Mouse (Mus musculus) limb, embryonic 11.5 days (tissue): Measurements from ENCODE around the gene Gramd1c. TPM values are rescaled to one million over a fixed set of nuclear protein-coding genes. Genes with fewer than 3 reads are reported as not detected.

Source experiments
- ATAC-seq: fragments of 200-750 bp; cut with Nextera tagmentation; 2 replicates; pipeline ENCODE4 v1.8.0; 2017; ENCODE audit warnings: low read depth; ENCODE audit not compliant: insufficient number of reproducible peaks, low FRiP score, low TSS enrichment
- DNase-seq: peaks from one replicate; pipeline ENCODE4 v3.0.0-alpha.2; 2015; ENCODE audit warnings: low spot score
- H3K27ac ChIP-seq: fragments of 300-500 bp; sonication (generic); replicated peaks from 2 replicates; pipeline ENCODE4 v1.5.1; 2014; ENCODE audit warnings: low read depth, mild to moderate bottlenecking, low read length
- H3K27me3 ChIP-seq: fragments of 300-500 bp; sonication (generic); 2 replicates; pipeline ENCODE4 v1.6.1; 2014; ENCODE audit warnings: mild to moderate bottlenecking, low read length, mixed read lengths; ENCODE audit not compliant: control insufficient read depth, insufficient read depth
- H3K36me3 ChIP-seq: fragments of 300-500 bp; sonication (generic); 2 replicates; pipeline ENCODE4 v1.6.1; 2014; ENCODE audit warnings: mild to moderate bottlenecking, low read length, moderate library complexity, mixed read lengths; ENCODE audit not compliant: control insufficient read depth, insufficient read depth
- H3K4me1 ChIP-seq: fragments of 300-500 bp; sonication (generic); 2 replicates; pipeline ENCODE4 v1.6.1; 2014; ENCODE audit warnings: low read length, mixed read lengths; ENCODE audit not compliant: control insufficient read depth, insufficient read depth
- H3K4me2 ChIP-seq: fragments of 300-500 bp; sonication (generic); 2 replicates; pipeline ENCODE4 v1.6.1; 2014; ENCODE audit warnings: low read depth, mild to moderate bottlenecking, moderate library complexity; ENCODE audit not compliant: severe bottlenecking
- H3K4me3 ChIP-seq: fragments of 300-500 bp; sonication (generic); 2 replicates; pipeline ENCODE4 v1.5.1; 2014; ENCODE audit warnings: low read depth, low read length
- H3K9ac ChIP-seq: fragments of 300-500 bp; sonication (generic); 2 replicates; pipeline ENCODE4 v1.6.1; 2014; ENCODE audit warnings: mild to moderate bottlenecking, low read length
- H3K9me3 ChIP-seq: fragments of 300-500 bp; sonication (generic); 2 replicates; pipeline ENCODE4 v1.6.1; 2016; ENCODE audit warnings: low read length; ENCODE audit not compliant: control insufficient read depth
- WGBS: fragments of 180-500 bp; shearing (Covaris S2); extraction: QIAGEN DNeasy Blood & Tissue Kit; methylation state at CpG from one replicate; pipeline ENCODE4 v1.1.7; 2014; 5-methylcytosine and 5-hydroxymethylcytosine counted together
- polyA plus RNA-seq: library from polyadenylated mRNA; unstranded; fragments of >200 nt; fragmentation: Nextera tagmentation; extraction: Ambion mirVana; gene quantifications from 2 replicates; pipeline ENCODE4 v1.2.1, GENCODE M21; 2014

Gene Gramd1c
- polyA plus RNA-seq, 1 experiment from 2014 or later: 4.3 TPM

DNA sequence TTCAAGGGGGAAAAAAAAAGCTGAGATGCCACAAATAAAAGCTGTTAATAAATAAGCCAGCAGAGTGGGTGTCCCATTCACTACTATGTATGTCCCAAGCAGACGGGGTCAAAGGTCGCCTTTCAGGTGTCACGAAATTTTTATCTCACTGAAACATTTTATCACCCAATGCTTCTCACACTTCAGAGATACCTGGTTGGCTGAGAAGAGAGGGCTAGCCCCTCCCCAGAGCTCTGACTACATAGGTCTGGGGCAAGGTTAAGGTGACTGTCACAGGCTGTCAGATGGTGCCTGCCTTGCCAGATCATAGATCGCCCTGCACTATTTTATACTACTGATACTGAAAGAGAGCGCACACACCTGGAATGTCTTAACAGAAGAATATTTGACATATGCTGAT lies 29.8 kb downstream of the Gramd1c start:
- Histone ChIP-seq H3K9ac (no peak overlapping the region), H3K4me3 (no peak overlapping the region), H3K4me1 (no peaks in the 10 kb centered on the region), H3K27me3 (no peaks in the 10 kb centered on the region), H3K9me3 (no peaks in the 10 kb centered on the region), H3K36me3 (no peaks in the 10 kb centered on the region), H3K4me2 (no peak overlapping the region), H3K27ac (no peak overlapping the region)
- ATAC-seq (no peak), DNase-seq (no peak)
- 84% methylated on average over 5 of the region's 5 CpGs for WGBS

DNA sequence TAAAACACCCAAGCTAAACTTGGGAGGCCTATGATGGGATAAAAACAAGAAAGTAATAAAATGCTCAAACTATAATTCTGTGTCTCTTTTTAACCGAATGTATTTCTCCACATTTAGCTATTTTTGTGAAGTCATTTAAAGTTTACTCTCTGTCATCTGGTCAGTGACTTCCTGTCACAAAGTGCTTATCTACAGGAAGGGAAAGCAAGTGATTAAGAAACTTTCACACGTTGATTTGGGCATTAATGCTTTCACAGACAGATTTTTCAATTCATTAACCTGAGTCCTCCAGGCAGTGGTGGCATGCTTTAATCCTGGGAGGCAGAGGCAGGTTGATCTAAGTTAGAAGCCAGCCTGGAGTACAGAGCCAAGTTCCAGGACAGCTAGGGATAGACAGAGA lies 33.9 kb downstream of the Gramd1c start:
- Histone ChIP-seq H3K27ac (no peak overlapping the region), H3K9me3 (no peaks in the 10 kb centered on the region), H3K36me3 (no peaks in the 10 kb centered on the region), H3K4me3 (no peak overlapping the region), H3K4me1 (0 out of 2 replicates have a peak, but pooled peaks cover 3% of the 10 kb centered on the region), H3K9ac (no peak overlapping the region), H3K27me3 (no peaks in the 10 kb centered on the region), H3K4me2 (no peak overlapping the region)
- WGBS: 68% methylated on average over 2 of the region's 2 CpGs
- DNase-seq (no peak), ATAC-seq (no peak)

DNA sequence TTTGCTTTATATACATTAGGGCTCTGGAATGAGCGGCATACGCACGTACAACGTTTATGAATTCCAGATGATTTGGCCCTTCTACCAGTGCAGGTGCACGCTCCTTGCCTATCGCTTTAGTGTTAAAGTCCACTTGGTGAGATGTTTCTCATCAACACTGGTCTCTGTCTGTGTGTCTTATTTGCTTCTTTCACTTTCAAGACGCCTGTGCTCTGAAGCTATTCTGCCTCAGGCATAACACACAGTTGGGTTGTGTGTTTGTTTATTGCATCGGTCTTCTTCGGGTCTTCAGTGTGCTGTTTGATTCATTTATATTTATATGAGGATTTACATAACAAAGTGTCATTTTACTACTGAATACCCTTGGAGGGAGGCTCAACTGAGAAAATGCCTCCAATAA lies 36.3 kb downstream of the Gramd1c start:
- H3K4me1 ChIP-seq: 0 out of 2 replicates have a peak, but pooled peaks cover 3% of the 10 kb centered on the region
- H3K36me3 ChIP-seq: no peaks in the 10 kb centered on the region
- no peak overlapping the region for H3K9ac ChIP-seq
- DNase-seq: no peak
- no peaks in the 10 kb centered on the region for H3K9me3 ChIP-seq
- 66% methylated on average over 9 of the region's 9 CpGs for WGBS
- no peak overlapping the region for H3K4me3 ChIP-seq
- ATAC-seq: no peak
- no peaks in the 10 kb centered on the region for H3K27me3 ChIP-seq
- no peak overlapping the region for H3K27ac ChIP-seq
- H3K4me2 ChIP-seq: no peak overlapping the region

DNA sequence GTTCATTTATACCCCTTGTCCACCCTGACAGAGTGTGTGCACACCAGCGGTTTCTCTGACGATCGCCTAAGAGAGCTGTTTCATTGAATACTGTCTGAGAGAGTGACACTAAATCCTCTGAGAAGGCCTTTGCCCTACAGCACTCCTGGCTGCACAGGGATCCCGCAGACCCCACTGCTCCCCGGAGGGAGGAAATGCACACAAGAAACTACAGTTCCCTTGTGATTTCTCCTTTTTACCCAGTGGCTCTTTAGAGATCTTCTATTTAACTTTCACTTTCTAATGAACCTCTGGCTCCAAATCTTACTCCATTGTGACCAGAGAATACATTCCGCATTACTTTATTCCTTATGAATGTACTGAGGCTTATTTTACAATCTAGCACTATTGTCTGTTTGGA lies 36.9 kb downstream of the Gramd1c start:
- WGBS: 74% methylated on average over 6 of the region's 6 CpGs
- no peak for DNase-seq

DNA sequence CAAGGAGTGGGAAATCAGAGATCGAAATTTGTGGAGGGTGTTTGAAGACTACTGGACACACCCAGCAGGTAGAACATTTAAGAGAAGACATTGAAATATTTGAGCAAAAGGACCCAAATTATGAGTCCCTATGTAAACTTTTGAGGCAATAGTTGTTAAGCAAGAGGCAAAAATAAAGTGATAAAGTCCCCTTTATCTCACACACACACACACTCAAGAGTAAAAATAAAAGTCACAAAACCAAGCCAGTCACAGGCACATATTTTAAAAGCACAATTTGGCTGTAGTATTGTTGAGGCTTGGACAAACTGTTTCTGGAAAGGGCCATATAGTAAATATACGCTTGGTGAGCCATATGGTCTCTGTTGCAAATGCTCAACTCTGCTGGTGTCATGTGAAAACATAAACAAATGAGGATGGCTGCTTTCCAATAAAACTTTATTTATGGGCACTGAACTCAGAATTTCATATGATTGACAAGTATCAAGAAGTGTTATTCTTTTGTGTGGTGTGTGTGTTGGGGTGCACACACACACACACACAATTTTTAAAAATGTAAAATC lies 44.1 kb downstream of the Gramd1c start:
- H3K36me3 ChIP-seq: no peaks in the 10 kb centered on the region
- no peaks in the 10 kb centered on the region for H3K9me3 ChIP-seq
- DNase-seq (no peak), ATAC-seq (no peak)
- no peak overlapping the region for H3K27ac ChIP-seq
- H3K4me3 ChIP-seq: no peak overlapping the region
- 82% methylated on average over 2 of the region's 2 CpGs for WGBS
- no peaks in the 10 kb centered on the region for H3K4me1 ChIP-seq
- H3K27me3 ChIP-seq: no peaks in the 10 kb centered on the region
- H3K9ac ChIP-seq: no peak overlapping the region
- no peak overlapping the region for H3K4me2 ChIP-seq

More for the DNA sequence above, 36.9 kb downstream of the Gramd1c start:
- Histone ChIP-seq H3K27ac (no peak overlapping the region), H3K9me3 (no peaks in the 10 kb centered on the region), H3K4me2 (no peak overlapping the region), H3K4me1 (0 out of 2 replicates have a peak, but pooled peaks cover 3% of the 10 kb centered on the region), H3K4me3 (no peak overlapping the region), H3K9ac (no peak overlapping the region), H3K27me3 (no peaks in the 10 kb centered on the region), H3K36me3 (no peaks in the 10 kb centered on the region)
- ATAC-seq: no peak

DNA sequence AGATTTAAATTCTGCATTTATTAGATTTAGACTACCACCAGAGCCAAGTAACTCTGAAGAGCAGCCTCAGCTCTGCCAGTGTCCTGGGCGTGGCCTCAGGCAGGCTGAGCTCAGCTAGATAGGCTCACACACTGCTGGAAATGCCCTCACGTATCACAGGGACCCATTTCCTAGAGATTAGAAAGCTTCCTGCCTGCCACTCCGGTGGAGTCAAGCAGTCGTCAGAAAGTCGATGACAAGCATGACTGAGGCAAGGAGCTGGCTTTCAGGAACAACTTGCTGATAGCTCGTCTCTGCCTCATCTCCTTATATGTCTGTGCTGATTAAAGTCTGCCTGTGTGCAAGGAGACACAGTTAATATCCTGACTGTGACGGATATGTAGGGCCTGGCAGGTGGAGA lies 44.8 kb downstream of the Gramd1c start:
- H3K9ac ChIP-seq: no peak overlapping the region
- H3K27ac ChIP-seq: no peak overlapping the region
- H3K4me2 ChIP-seq: no peak overlapping the region
- no peak for ATAC-seq
- DNase-seq: no peak
- H3K36me3 ChIP-seq: no peaks in the 10 kb centered on the region
- H3K9me3 ChIP-seq: no peaks in the 10 kb centered on the region
- no peak overlapping the region for H3K4me3 ChIP-seq
- no peaks in the 10 kb centered on the region for H3K27me3 ChIP-seq
- no peaks in the 10 kb centered on the region for H3K4me1 ChIP-seq
- 55% methylated on average over 7 of the region's 7 CpGs for WGBS

DNA sequence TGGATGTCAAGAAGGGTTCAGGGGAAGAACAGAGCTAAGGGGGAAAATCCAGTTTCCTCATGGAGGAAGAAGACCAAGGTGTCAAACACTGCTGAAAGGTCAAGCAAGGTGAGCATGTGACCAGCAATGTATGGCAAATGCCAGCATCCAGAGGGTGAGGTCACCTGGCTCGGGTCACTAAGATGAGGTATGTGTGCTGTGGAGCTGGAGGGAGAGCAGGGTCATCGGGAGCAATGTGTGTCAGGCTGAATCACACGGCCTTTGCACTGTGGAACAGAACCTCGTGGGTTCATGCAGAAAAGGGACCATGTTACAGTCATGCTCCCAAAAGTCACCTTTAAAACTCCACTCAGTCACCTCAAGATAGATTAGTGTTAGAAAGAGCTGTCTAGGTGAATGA lies 45.4 kb downstream of the Gramd1c start:
- Histone ChIP-seq H3K27me3 (no peaks in the 10 kb centered on the region), H3K4me3 (no peak overlapping the region), H3K4me2 (no peak overlapping the region), H3K9me3 (no peaks in the 10 kb centered on the region), H3K36me3 (no peaks in the 10 kb centered on the region), H3K4me1 (no peaks in the 10 kb centered on the region), H3K9ac (no peak overlapping the region), H3K27ac (no peak overlapping the region)
- ATAC-seq (no peak), DNase-seq (no peak)
- WGBS: 84% methylated on average over 4 of the region's 4 CpGs

DNA sequence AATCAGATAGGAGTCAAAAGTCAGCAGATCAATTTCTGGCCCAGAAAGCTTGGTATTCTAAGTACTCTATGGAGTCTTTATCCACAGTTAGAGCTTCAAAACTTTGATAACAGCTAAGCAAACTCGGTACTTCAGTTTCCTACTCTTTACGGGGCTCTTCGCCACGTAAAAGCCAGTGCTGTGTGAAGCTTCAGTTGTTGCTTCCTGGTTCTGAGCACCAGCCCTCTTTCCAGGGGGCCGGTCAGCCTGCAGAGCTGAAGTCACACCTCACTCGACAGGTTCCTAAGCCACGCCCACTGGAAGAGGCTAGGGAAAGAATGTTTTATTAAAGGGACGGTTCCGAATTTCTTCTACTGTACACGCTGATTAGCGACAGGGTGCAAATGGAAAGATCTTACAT lies 47.0 kb downstream of the Gramd1c start:
- DNase-seq: peak; percentile 44

More for the DNA sequence above, 47.0 kb downstream of the Gramd1c start:
- Histone ChIP-seq H3K9me3 (no peaks in the 10 kb centered on the region), H3K27ac (no peak overlapping the region), H3K4me1 (no peaks in the 10 kb centered on the region), H3K9ac (no peak overlapping the region), H3K27me3 (no peaks in the 10 kb centered on the region), H3K4me2 (peak overlapping the region; percentile 8; the same call in 1 of the 2 replicates), H3K36me3 (no peaks in the 10 kb centered on the region), H3K4me3 (no peak overlapping the region)
- ATAC-seq: no peak
- 7% methylated on average over 11 of the region's 11 CpGs for WGBS
